Mouse (Mus musculus): ENCODE results near the gene Smarca4.

DNA sequence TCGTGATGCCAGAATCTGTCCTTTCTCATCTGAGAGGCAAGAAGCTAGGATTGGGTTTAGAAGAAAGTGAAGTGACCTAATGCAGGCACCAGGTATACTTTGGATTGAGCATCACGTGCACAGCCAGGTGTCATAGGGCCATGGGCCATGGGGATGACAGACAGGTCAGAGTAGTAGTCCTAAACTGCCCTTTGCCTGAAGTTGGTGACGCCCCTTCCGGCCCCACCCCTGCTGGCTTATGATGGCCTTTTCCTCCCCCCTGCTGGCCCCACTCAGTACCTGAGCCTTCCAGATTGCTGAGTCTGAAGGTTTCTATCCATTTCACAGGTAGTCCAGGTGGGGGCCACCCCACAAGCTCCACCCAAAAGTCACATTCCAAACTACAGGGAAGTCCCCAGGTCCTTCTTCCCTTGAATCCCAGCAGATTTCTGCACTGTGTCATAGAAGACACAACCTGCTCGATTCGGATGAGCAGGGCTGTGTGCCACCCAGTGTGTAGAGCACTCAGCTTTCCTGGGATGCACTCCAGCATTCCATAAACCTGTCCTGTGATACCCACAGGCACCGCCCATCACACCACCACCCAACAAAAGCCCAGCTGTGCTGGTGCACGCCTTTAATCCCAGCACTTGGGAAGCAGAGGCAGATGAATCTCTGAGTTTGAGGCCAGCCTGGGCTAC lies 90.8 kb downstream of the Smarca4 start:
- TF ChIP-seq CTCF (IDR thresholded peaks at IDR 0.05; ENCODE audit: low read depth, low read length) (peak; percentile 44; the same call in 1 of the 2 replicates), POLR2A (IDR thresholded peaks at IDR 0.05; ENCODE audit: extremely low read depth, insufficient read depth, low read length) (no peak)

Data from liver, adult 2 months (tissue).